Mouse (Mus musculus) small intestine, adult 2 months (tissue): ENCODE results near the gene Cpxm2.

Source experiments
- CTCF ChIP-seq: fragments of 200-500 bp; IDR thresholded peaks from 2 replicates; pipeline ENCODE4 v1.5.1; 2012; ENCODE audit warnings: low read depth, mild to moderate bottlenecking, control low read depth, inconsistent platforms, low read length, moderate library complexity, mixed read lengths; ENCODE audit not compliant: insufficient replicate concordance, insufficient read length; ENCODE audit errors: extremely low read depth
- POLR2A ChIP-seq: fragments of 200-500 bp; IDR thresholded peaks from 2 replicates; pipeline ENCODE4 v1.6.1; 2012; ENCODE audit warnings: low read depth, mild to moderate bottlenecking, control low read depth, inconsistent platforms, low read length, moderate library complexity

DNA sequence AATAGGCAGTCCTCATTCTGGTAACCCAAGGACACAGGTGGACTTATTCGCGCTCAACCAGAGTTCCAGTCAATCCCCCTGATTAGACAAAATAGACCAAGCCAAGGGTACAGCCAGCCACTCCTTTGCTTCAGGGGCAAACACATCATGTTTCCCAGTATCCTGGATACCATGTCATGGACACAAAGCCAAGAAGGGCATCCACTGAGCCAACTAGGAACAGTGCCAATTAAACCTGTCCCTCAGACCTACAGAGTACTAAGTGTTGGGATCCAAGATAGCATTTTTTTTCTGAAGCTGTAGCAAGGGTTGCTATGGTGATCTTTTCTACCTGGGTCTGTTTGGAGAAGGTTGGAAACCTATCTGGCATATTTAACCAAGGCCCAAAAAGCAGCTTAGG is 39.1 kb upstream of the Cpxm2 start:
- TF ChIP-seq CTCF (no peak), POLR2A (no peak)
